ENCODE assay signal across 9 mouse cellular contexts in the genomic region with DNA sequence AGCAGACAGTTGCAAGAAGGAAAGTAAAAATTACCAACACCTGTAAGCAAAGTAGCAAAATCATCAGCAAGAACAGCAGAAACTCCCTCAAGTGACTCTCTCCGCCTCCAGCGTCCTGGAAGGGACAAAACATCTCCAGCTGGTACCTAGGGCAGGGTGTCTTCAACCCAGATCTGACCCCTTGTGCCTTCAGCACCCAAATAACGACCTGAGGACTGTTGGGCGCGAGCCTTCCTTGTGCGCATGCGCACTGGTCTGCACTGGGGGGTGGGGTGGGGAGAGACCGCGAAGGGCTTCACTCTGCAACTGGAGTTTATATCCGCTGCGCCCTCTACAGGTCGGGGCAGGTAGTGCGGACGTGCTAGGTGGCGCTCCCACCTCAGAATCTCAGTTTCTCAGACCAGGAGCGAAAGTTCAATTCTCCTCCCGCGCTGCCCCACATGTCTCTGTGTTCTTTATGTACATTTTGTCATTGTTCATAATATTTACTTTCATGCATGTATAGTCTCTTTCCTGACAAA. TPM values are rescaled to one million over a fixed set of nuclear protein-coding genes. Genes with fewer than 3 reads are reported as not detected.
DNase-seq lines count a peak whose midpoint lies in the region; TF ChIP-seq lines count a peak whose summit lies in the region.
"Had no signal": no experiment of that assay in that cellular context is flagged by ENCODE, and none has a peak within 500 bp of the region (broad histone marks: within the 10 kb centered on the region; RNA-seq: fewer than 3 reads in every experiment).

No protein-coding gene starts in this region.

- DNase-seq in layer of hippocampus, adult 2 months (ENCODE audit: low spot score in 2 of 2): no peak
- DNase-seq in layer of hippocampus, adult 9-10 months (ENCODE audit: low spot score): no peak
- DNase-seq in ZHBTc4 (ENCODE audit: low read depth, low spot score): peak; percentile 79
- DNase-seq in lung, adult 18-20 months: peak; percentile 10 to 19
- DNase-seq in thymus, postnatal 0 days (ENCODE audit: low spot score): peak; percentile 28
- no peak for DNase-seq in layer of hippocampus, postnatal 25 days (ENCODE audit: extremely low spot score in 1 of 2, low spot score in 1 of 2)
- DNase-seq in embryo, embryonic 10.5 days (ENCODE audit: low spot score): no peak

- TF ChIP-seq CTCF in layer of hippocampus, adult 2 months (conservative IDR thresholded peaks at IDR 0.05): peak; percentile 69

- H3K4me3 ChIP-seq in layer of hippocampus, adult 2 months: no peak overlapping the region

- H3K27ac ChIP-seq in layer of hippocampus, adult 2 months: no peak overlapping the region

RNA-seq across cellular contexts. Expression of a gene that starts 12.5 kb away (rescaled TPM):
- total RNA-seq in layer of hippocampus, adult 2 months (2021): not detected
- not detected in 2 replicates for polyA plus RNA-seq in thymus, postnatal 0 days (2015; fragmentation: Nextera tagmentation; extraction: Ambion mirVana)
- not detected for total RNA-seq in layer of hippocampus, postnatal 25 days (2021)
- total RNA-seq: hematopoietic stem cell, adult 5-6 weeks had no signal
- polyA plus RNA-seq: stomach, embryonic 14.5 days had no signal

RNA-seq across cellular contexts. Expression of a gene that starts 25.0 kb away (rescaled TPM):
- total RNA-seq in layer of hippocampus, adult 2 months (2021): 100 to 1,000 TPM; 277 to 286 TPM
- 0.05 and 0.18 TPM in 2 replicates for polyA plus RNA-seq in thymus, postnatal 0 days (2015; fragmentation: Nextera tagmentation; extraction: Ambion mirVana)
- 100 to 1,000 TPM; 279 to 295 TPM for total RNA-seq in layer of hippocampus, postnatal 25 days (2021)

RNA-seq across cellular contexts. Expression of a gene that starts 42.0 kb away (rescaled TPM):
- total RNA-seq in layer of hippocampus, adult 2 months (2021): 10 to 100 TPM; 77.9 to 85.5 TPM
- 77.1 and 80.9 TPM in 2 replicates for polyA plus RNA-seq in thymus, postnatal 0 days (2015; fragmentation: Nextera tagmentation; extraction: Ambion mirVana)
- 10 to 100 TPM; 56.0 to 94.4 TPM for total RNA-seq in layer of hippocampus, postnatal 25 days (2021)

Comparison
In these comparisons a context has a peak if more than half of its experiments do, and no peak if none do; other contexts are left out.
1. DNase-seq: peak in ZHBTc4 (single experiment), lung, adult 18-20 months (2 of 2) and thymus, postnatal 0 days (single experiment); none in layer of hippocampus, adult 2 months (0 of 2), layer of hippocampus, adult 9-10 months (single experiment), layer of hippocampus, postnatal 25 days (0 of 2) and embryo, embryonic 10.5 days (single experiment).